Mouse (Mus musculus): ENCODE results near the gene Cdh20.

DNA sequence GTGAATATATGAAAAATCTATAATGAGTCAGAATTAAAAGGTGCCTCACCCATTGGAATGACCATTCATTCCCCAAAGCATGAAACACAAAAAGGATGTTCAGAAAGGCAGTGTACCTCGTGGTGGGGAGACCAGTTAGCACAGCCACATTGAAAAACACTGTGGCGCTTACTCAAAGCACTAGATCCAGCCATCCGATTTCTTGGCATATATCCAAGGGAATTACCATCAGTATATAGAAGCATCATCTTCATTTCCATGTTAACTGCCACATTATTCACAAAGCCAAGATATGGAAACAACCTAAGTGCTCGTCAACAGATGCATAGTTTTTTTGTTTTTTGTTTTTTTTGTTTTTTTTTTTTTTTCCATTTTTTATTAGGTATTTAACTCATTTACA, 193.9 kb downstream of the Cdh20 start:
- no peak for TF ChIP-seq POLR2A (IDR thresholded peaks at IDR 0.05; ENCODE audit: low read depth, low read length)
- TF ChIP-seq CTCF (IDR thresholded peaks at IDR 0.05; ENCODE audit: borderline replicate concordance, insufficient read depth, low read length) = no peak

All from embryonic fibroblast, embryonic 13.5 days (primary cell).